Mouse (Mus musculus): Measurements from ENCODE around the gene Mgat4a. TPM values are rescaled to one million over a fixed set of nuclear protein-coding genes. Genes with fewer than 3 reads are reported as not detected.

The Mgat4a gene
- polyA plus RNA-seq, 1 experiment from 2014 or later: 5.0 TPM

DNA sequence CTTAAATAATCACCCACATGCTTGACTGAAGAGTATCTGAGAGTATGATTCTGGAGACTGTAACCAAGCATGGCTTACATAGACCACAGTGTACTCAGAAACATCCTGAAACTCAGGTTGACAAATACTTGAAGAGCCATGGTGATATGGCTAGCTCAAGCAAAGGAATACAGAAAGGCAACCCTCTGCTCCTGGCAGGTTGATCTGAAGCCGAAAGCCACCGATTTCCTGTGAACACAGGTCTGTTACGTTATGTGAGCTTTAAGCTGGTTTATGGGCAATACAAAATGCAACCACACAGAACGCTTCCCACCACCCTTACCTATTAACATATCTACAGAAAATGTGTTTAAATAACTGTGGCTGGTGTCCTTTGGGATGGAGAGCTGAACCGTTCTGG is 71.8 kb downstream of the Mgat4a start:
- Histone ChIP-seq H3K9ac (no peak overlapping the region), H3K4me1 (no peaks in the 10 kb centered on the region), H3K4me3 (replicated peaks) (no peak overlapping the region), H3K27me3 (no peaks in the 10 kb centered on the region), H3K36me3 (replicated peaks) (no peaks in the 10 kb centered on the region), H3K9me3 (no peaks in the 10 kb centered on the region), H3K27ac (no peak overlapping the region), H3K4me2 (no peak overlapping the region)
- ATAC-seq (ENCODE audit: low FRiP score): no peak
- 90% methylated on average over 5 of the region's 5 CpGs for WGBS

DNA sequence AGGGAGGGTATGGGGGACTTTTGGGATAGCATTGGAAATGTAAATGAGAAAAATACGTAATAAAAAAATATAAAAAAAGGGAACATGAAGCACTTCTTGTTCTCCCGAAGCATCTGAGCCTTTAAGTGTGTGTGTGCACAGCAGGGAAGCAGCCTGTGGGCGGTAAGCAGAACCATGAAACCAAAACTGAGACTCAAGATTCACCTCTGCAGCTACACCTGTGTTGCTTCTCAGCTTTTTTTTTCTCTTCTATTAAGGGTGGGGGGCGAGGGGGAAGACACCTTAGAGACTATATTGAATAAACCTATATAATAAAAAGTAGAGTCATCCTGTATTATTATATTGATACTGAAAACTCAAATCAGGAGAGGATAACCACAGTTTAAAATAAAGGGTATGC is 73.0 kb downstream of the Mgat4a start:
- no peak overlapping the region for H3K9ac ChIP-seq

DNA sequence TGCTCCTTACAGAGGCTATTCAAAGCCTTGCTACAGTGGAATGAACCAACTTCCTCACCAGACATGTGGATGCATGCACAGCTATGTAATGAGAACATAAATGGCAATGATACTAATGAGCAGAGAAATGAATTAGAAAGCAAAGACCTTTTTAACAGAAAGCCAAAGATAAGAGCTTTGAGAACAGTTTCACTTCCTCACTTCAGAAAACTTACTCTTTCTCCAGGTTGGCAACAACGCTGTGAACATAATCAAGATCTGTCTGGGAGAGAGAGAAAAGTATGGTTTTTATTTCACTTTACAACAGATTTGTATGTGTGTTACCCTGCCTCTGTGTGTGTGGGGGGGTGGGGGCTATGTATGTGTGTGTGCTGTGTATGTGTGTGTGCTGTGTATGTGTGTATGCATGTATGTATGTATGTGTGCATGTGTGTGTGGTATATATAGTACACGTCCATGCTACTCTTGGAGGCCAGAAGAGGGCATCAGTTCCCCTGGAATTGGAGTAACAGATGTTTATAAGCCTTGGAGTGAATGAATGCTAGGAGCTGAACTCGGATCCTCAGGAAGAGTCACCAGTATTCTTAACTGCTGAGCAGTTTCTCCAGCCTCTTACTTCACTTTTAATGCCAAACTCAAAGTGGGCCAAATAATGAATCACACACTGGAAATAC is 74.4 kb downstream of the Mgat4a start:
- no peaks in the 10 kb centered on the region for H3K36me3 ChIP-seq (replicated peaks)
- ATAC-seq (ENCODE audit: low FRiP score): no peak
- no peak overlapping the region for H3K4me2 ChIP-seq
- H3K9ac ChIP-seq: no peak overlapping the region
- H3K4me3 ChIP-seq (replicated peaks): no peak overlapping the region
- H3K27me3 ChIP-seq: no peaks in the 10 kb centered on the region
- H3K9me3 ChIP-seq: no peaks in the 10 kb centered on the region
- WGBS: 82% methylated on average over 3 of the region's 3 CpGs
- H3K27ac ChIP-seq: no peak overlapping the region
- H3K4me1 ChIP-seq: no peaks in the 10 kb centered on the region

More for the DNA sequence above, 73.0 kb downstream of the Mgat4a start:
- no peak for ATAC-seq (ENCODE audit: low FRiP score)
- H3K4me1 ChIP-seq: no peaks in the 10 kb centered on the region
- 89% methylated on average over 4 of the region's 4 CpGs for WGBS
- H3K27me3 ChIP-seq: no peaks in the 10 kb centered on the region
- H3K4me2 ChIP-seq: no peak overlapping the region
- no peak overlapping the region for H3K4me3 ChIP-seq (replicated peaks)
- H3K27ac ChIP-seq: no peak overlapping the region
- no peaks in the 10 kb centered on the region for H3K9me3 ChIP-seq
- H3K36me3 ChIP-seq (replicated peaks): no peaks in the 10 kb centered on the region

DNA sequence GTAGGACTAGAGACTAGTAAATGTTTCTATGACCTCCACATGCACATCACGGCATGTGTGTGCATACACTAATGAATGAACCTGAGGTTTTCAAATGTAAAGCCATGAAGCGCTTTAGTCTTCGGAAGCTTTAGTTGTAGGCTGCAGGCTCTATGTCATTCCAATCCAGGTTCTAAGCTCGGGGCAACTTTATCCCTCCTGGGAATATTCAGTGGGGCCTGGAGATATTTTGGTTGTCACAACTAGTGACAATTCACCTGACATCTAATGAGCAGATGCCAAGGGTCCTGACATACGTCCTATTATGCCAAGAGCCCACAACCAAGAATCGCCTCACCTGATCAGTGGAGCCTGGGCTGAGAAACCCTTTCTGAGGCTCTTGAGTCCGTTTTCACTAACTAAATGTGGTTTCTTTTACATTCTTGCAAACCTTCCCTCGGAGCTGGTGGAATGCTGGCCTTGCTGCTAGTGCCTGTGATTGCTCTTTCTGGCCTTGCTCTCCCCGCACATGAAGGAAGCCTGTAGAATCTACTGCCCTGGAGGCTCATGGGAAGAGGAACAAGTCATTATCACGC is 75.9 kb downstream of the Mgat4a start:
- 86% methylated on average over 10 of the region's 10 CpGs for WGBS
- no peak overlapping the region for H3K27ac ChIP-seq
- H3K36me3 ChIP-seq (replicated peaks): no peaks in the 10 kb centered on the region
- H3K4me1 ChIP-seq: no peaks in the 10 kb centered on the region
- no peak overlapping the region for H3K4me3 ChIP-seq (replicated peaks)
- no peaks in the 10 kb centered on the region for H3K27me3 ChIP-seq
- H3K4me2 ChIP-seq: no peak overlapping the region
- no peak for ATAC-seq (ENCODE audit: low FRiP score)
- H3K9me3 ChIP-seq: no peaks in the 10 kb centered on the region
- H3K9ac ChIP-seq: no peak overlapping the region

DNA sequence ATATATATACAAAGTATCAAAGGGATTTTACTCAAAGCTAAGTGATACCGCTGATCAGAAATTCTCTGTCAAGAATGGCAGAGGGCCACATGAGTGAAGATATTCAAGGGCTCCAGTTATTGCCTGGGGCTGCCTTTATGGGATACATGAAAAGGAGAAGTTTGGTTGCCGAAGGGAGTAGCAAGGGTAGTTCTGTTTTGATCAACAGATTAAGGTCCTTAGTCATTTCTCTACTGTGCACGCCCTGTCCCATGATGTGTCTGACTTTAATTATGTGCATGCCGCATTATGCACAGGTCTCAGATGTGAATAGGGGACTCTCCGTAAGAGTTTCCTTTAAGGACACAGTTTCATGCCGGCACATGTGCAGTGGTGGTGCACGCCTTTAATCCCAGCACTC is 83.3 kb downstream of the Mgat4a start:
- H3K36me3 ChIP-seq (replicated peaks): no peaks in the 10 kb centered on the region
- H3K4me3 ChIP-seq (replicated peaks): no peak overlapping the region
- WGBS: 88% methylated on average over 7 of the region's 7 CpGs
- H3K4me2 ChIP-seq: no peak overlapping the region
- no peaks in the 10 kb centered on the region for H3K9me3 ChIP-seq
- no peaks in the 10 kb centered on the region for H3K4me1 ChIP-seq
- no peak overlapping the region for H3K27ac ChIP-seq
- H3K27me3 ChIP-seq: no peaks in the 10 kb centered on the region
- H3K9ac ChIP-seq: no peak overlapping the region
- no peak for ATAC-seq (ENCODE audit: low FRiP score)

DNA sequence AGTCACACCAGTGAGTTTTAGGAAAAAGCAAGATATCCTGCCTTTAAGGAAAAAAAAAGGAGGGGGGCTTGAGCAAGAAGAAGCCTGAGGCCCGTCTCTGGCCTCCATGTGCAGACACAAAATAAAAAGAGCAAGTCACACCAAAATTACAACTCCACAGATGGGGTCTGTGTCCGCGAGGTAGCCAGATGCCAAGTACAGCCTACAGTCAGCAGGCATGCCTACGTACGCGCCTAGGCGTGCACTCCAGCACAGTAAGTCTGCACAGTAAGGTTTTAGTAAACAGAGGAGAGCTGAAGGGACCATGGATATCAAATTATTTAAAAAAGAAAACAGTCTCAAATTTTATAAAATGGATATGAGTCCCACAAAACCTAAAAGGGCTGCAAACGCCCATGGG is 89.5 kb downstream of the Mgat4a start:
- no peak overlapping the region for H3K4me3 ChIP-seq (replicated peaks)
- no peaks in the 10 kb centered on the region for H3K4me1 ChIP-seq
- H3K27me3 ChIP-seq: no peaks in the 10 kb centered on the region
- no peak overlapping the region for H3K4me2 ChIP-seq
- no peak overlapping the region for H3K27ac ChIP-seq
- H3K9me3 ChIP-seq: no peaks in the 10 kb centered on the region
- no peak overlapping the region for H3K9ac ChIP-seq
- 94% methylated on average over 8 of the region's 8 CpGs for WGBS
- peaks cover 5% of the 10 kb centered on the region; the same call in 1 of the 2 replicates for H3K36me3 ChIP-seq (replicated peaks)
- ATAC-seq (ENCODE audit: low FRiP score): no peak

DNA sequence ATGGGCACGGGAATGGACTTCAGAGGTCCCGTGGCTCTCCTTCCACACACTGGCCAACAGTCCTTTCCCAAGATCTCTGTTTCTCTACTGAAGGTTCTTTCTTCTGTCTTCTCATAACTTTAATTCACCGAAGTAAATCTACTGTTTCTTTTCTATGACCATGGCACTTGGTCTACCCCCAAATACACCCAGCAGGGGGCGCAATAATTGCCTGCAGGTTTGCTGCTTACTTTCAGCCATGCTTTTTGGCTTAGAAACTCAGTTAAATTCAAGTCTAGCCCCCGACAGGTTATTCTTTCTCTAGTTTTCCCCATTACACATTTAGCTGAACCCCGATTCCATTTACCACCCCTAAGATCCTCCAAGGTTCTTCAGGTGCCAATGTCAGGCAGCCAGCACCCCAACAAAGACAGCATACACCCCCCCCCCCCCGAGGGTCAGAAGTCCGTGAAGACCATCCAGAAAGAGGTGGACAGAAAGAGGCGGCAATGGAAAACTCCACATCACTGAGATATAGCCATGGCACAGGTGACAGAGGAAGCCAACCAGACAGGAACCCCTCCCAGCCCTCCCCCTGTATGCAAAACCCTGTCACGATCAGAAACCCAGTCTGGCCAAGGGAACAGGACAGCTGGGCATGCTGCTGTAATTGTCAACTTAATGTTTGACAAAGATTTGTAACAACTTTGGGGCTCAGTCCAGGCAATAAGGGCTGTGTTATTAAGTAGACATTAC is 92.3 kb downstream of the Mgat4a start:
- Histone ChIP-seq H3K9ac (no peak overlapping the region), H3K4me1 (no peaks in the 10 kb centered on the region), H3K9me3 (no peaks in the 10 kb centered on the region), H3K4me3 (replicated peaks) (no peak overlapping the region), H3K4me2 (no peak overlapping the region), H3K36me3 (replicated peaks) (peaks cover 5% of the 10 kb centered on the region; the same call in 1 of the 2 replicates), H3K27me3 (no peaks in the 10 kb centered on the region), H3K27ac (no peak overlapping the region)
- no peak for ATAC-seq (ENCODE audit: low FRiP score)
- 82% methylated on average over 10 of the region's 10 CpGs for WGBS

DNA sequence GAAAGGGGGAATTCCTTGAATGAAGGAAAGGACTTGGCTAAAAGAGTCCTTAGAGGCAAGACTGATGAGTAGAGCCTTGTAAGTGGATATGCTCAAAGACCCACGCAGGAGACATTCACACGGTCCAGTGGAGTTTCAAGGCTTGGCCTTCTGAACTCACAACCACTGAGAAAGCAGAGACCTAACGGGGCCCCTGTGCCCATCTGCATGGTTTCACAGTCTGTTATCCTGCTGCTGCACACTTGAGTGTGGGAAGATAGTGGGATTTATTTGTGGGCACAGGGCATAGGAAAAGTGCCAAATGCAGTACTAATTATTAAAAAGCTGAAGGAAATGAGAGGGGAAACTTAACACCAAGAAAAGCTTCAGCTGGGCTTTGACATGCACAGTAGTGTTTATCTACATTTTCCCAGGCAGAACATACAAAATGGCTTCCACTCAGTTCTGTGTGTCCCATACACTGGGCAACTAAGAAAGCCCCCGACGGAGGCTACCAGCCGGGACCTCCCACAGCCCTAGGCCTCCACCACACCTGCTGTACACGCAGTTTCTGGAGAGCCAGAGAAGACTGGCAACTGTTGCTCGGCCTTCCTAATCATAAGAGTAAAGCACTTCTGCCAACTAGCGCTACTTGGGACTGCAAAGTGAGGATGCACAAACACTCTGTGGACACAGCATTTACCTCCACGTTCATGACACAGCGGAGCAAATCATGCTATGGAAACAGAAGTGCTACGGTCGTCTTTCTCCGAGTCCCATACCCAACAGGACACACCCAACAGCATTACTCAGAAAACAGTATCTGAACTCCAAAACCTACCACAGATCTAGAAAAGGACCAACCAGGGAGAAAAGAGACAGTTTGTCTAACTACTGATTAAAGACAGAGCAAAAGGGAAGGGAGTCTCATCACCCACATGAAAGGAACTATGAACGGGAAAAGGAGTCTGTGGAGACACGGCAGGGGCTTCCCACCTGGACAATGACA is 97.7 kb downstream of the Mgat4a start:
- Histone ChIP-seq H3K27me3 (no peaks in the 10 kb centered on the region), H3K9me3 (no peaks in the 10 kb centered on the region), H3K27ac (no peak overlapping the region), H3K4me2 (no peak overlapping the region), H3K4me1 (no peaks in the 10 kb centered on the region), H3K4me3 (replicated peaks) (no peak overlapping the region), H3K9ac (no peak overlapping the region), H3K36me3 (replicated peaks) (peaks cover 36% of the 10 kb centered on the region)
- no peak for ATAC-seq (ENCODE audit: low FRiP score)
- 92% methylated on average over 16 of the region's 16 CpGs for WGBS

DNA sequence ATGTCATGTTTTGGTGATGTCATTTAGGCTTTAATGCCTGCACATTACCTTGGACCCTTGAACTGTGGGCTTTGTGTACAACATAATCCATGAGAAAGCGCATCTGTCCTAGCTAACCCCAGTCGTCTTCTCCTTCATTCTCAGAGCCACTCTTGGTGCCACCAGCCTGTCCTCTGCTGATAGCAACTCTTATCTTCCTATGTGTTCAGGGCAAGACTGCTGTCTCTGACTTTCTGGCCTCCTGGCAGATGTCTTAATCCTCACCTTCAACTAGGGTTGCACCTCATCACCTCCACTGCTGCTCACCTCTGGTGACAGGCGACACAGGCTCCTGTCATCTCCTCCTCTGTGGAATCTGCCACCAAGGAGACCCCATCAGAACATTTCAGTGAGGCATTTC is 104.4 kb downstream of the Mgat4a start:
- Histone ChIP-seq H3K9ac (no peak overlapping the region), H3K4me3 (replicated peaks) (no peak overlapping the region), H3K9me3 (no peaks in the 10 kb centered on the region), H3K4me1 (peaks cover 3% of the 10 kb centered on the region), H3K27me3 (no peaks in the 10 kb centered on the region), H3K36me3 (replicated peaks) (peaks cover 81% of the 10 kb centered on the region), H3K4me2 (no peak overlapping the region), H3K27ac (no peak overlapping the region)
- ATAC-seq (ENCODE audit: low FRiP score): no peak
- WGBS: 96% methylated on average over 3 of the region's 3 CpGs

DNA sequence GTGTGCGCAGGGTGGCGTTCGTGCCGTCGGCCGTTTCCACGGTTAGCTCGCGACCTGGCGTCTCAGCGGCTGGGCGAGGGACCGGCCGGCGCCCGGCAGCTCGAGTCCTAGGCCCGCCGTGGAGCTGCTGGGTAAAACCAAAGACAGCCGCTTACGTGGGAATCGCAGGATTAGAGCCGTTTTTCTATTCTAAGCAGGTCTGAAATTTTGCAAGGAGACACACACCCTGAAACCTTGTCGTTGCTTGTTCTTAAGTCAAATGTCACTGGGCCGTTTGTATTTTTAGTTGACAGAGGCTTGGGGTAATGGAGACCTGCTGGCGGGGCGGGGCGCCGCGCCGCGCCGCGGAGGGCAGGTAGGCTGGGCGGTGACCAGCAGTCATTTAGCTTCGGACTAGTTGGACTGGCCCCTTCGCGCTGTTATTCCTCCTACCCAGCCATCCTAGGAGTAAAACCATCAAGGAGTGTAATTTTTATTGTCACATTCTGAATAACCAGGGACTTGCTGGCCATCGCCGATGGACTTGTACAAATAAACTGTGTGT is 110.4 kb downstream of the Mgat4a start:
- Histone ChIP-seq H3K9ac (peak overlapping the region; percentile 81), H3K9me3 (no peaks in the 10 kb centered on the region), H3K27ac (peak overlapping the region; percentile 69), H3K4me2 (peak overlapping the region; percentile 74), H3K4me3 (replicated peaks) (peak overlapping the region; percentile 91), H3K27me3 (no peaks in the 10 kb centered on the region), H3K36me3 (replicated peaks) (peaks cover 32% of the 10 kb centered on the region), H3K4me1 (peaks cover 19% of the 10 kb centered on the region)
- WGBS: 3% methylated on average over 40 of the region's 40 CpGs
- peak; percentile 9; the same call in 1 of the 2 replicates for ATAC-seq (ENCODE audit: low FRiP score)

DNA sequence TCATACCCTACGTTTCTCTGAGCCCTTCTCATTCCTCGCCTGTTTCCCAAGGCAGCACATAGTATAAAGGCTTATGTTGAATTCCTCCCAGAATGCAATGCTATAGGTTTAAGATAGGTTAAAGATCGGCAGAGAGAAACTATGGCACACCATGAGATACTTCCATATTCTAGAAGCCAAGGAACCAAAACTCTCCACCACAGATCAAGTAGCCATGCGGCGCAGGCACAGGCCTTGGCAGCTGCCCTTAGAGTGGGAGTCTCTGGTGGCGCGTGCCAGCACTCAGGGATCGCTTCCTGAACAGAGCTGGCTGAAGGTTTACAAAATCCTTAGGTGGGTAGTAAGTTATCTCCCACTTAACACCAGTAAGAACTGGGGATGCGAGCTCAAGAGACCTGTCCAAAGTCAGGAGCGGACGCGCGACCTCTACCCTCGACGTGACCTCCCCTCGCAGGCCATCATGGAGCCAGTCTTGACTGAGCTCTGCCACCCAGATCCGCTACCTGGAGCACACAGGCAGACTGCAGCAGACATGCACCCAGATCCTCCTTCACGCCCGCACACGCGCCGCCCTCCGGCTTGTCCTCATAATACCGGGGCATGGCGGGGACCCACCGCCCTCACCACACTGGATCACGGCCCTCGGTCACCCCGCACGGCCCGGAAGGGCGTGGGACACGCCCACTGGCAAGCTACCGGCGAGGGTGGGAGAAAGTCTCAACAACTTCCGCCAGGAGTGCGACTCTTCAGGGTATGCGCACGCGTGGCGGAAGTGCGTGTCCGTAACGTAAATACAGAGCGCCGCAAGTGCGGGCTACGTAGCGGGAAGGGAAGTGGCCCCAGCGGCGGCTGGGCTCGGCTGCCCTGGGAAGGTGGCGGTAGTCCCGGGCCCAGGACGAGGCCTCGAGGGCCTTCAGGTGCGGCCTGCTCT is 111.2 kb downstream of the Mgat4a start, which contains the start of the genes Coa5 and Unc50:
Coa5 (minus strand) TSS at position 738 of the 931 bp plus-strand sequence.
Unc50 (plus strand) TSS at position 774 of the 931 bp plus-strand sequence.
- no peaks in the 10 kb centered on the region for H3K27me3 ChIP-seq
- WGBS: 3% methylated on average over 57 of the region's 57 CpGs
- peak within 1 kb of the TSS; percentile 69 for H3K27ac ChIP-seq
- H3K9me3 ChIP-seq: no peaks in the 10 kb centered on the region
- H3K36me3 ChIP-seq (replicated peaks): peaks cover 29% of the 10 kb centered on the region
- peak; percentile 99 for ATAC-seq (ENCODE audit: low FRiP score)
- H3K9ac ChIP-seq: peak within 1 kb of the TSS; percentile 81
- peak within 1 kb of the TSS; percentile 91 for H3K4me3 ChIP-seq (replicated peaks)
- peak within 1 kb of the TSS; percentile 74 for H3K4me2 ChIP-seq
- peaks cover 19% of the 10 kb centered on the region for H3K4me1 ChIP-seq
